Mouse (Mus musculus) left cerebral cortex, postnatal 10 days (tissue): ENCODE measurements around the gene Gm49318. TPM values are rescaled to one million over a fixed set of nuclear protein-coding genes. Genes with fewer than 3 reads are reported as not detected.
"Not testable (repeated sequence)": the region's sequence is repeated elsewhere in the genome, so short reads cannot be mapped to it uniquely, and the experiment has no call there.

Source experiments
- DNase-seq, 2 experiments: peaks; one replicate each; pipeline ENCODE4 v3.0.0; 2021 to 2022; ENCODE audit warnings: low spot score in 2 of 2, mixed read lengths in 1 of 2; ENCODE audit errors: extremely low spot score in 1 of 2
- intact Hi-C: fragments of 180-260 bp; cut with DNase I; formaldehyde crosslinking; loops from one replicate; pipeline ENCODE4 v1.15.1; 2025
- total RNA-seq, 2 experiments: library from RNA; stranded (reverse); gene quantifications; 2 replicates each; pipeline ENCODE4 v1.2.3; 2021

Gene Gm49318
- total RNA-seq, 2 experiments from 2014 or later: 0.85 to 0.94 TPM

DNA sequence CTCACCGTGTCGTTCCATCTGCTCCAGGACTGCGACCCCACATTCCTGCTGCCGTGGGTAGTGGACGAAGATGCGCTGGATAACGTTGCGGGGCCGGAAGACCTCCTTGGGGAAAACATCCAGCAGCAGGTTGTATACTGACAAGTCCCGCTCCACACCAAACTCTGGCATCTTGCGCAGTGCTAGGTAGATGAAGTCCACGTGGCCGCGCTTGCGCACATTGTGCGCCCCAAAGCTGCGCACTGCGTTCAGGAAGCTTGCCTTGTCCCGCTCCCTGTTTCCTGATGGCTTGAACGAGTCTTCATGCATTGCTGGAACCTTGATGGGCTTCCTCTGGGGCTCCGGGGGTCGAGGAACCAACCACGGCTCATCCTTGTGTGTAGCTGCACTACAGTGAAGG lies 5.2 kb upstream of the Gm49318 start:
- intact Hi-C loops: no loop called here
- no peak for DNase-seq

DNA sequence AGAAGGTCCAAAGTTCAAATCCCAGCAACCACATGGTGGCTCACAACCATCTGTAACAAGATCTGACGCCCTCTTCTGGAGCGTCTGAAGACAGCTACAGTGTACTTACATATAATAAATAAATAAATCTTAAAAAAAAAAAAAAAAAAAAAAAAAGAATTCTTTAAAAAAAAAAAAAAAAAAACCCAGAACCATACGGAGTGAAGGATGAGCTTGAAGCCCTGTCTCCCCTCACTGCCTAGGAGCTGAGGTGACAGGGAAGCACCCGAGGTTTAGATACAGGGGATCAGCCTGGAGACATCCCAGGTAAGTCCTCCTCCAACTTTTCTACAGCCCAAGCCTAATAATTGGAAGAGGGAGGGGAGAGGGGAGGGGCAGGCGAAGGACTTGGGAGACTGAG lies 4.7 kb upstream of the Gm49318 start:
- DNase-seq, intact Hi-C loops: not testable (repeated sequence)

DNA sequence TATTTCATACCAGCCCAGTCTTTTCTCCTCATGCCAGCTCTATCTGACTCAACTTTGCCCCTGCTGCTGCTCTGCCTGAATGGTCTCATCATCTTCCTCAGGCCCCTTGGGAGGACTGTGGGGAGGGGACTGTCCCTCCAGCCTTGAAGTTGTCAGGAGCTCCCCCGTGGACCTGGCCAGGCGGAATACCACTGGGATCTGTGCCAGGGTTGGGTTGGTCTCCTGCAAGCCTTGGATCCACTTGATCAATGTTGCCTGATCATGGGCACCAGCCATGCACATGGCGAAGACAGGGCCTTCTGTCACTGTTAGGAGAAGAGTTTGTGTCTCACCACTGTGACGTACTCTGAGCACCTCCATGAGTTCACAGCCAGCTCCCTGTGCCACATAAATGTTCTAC lies 1.2 kb upstream of the Gm49318 start:
- intact Hi-C loops: no loop called here
- peak in 1 of 2 experiments; percentile 48 for DNase-seq

DNA sequence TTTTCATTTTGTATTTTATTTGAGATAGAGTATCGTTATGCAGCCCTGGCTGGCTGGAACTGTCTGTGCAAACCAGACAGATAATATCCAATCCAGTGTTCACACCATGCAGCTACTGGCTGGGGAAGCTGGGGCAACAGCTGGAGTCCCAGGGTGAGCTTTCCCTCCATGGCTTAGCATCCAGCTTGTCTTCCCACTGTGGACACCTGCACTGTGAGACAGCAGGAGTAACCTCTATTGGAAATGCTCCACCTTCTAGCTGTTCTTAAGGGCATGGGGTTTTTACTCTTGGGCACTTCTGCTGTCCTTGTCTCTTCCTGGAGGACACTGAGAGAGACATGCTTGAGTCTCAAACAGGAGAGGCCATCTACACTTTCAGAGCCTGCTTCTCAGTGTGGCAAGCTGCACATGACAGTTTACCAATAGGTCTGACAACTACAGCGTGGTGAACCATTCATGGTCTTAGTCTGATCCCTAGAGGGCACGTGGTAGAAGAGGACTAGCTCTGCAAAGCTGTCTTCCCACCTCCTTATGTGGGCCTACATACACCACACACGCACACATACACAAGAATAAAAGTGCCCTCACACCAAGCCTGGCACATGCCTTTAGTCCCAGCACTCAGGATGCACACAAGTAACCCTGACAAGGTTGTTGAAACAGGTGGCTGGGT lies 1.0 kb downstream of the Gm49318 start:
- DNase-seq: no peak
- intact Hi-C loops: loop anchor here (5.0 kb wide), 1 partner anchor 72 kb away; no protein-coding TSS in a partner anchor

DNA sequence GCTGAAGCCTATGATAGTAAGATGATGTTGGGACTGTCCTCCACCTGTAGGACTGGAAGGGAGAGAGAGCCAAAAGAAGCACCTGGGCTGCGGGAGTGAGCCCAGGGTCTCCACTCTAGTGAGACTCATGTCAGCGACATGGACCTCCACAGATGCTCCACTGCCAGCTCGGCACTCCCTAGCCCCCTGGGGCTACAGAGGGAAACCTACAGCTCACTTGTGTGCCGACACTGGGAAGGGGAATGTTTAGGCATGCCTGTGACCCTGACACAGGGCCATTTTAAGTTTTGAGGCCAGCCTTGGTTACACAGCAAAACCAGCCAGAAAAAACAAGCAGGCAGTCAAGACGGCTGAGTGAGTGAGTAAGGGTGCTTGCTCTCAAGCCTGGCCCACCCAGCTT lies 3.9 kb downstream of the Gm49318 start:
- no peak for DNase-seq
- intact Hi-C loops: loop anchor here (5.0 kb wide), 1 partner anchor 75 kb away; no protein-coding TSS in a partner anchor

DNA sequence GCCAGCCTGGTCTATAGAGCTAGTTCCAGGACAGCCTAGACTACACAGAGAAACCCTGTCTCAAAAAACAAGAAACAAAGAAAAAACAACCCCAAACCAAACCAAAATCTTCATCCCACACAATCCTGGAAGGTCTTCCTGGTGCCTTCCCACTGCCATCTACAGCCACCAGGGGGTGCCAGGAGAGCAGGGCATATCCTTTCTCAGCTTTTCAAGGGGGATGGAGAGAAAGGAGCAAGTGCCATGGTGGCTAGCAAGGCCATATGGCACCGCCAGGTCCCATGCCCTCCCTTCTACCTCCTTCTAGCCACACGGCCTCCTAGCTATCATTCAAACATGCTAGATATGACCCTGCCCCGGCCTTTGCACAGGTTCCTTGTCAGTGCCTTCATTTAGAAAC lies 4.6 kb downstream of the Gm49318 start:
- intact Hi-C loops: loop anchor here (5.0 kb wide), 1 partner anchor 76 kb away; no protein-coding TSS in a partner anchor
- DNase-seq: peak in 1 of 2 experiments; percentile 66

DNA sequence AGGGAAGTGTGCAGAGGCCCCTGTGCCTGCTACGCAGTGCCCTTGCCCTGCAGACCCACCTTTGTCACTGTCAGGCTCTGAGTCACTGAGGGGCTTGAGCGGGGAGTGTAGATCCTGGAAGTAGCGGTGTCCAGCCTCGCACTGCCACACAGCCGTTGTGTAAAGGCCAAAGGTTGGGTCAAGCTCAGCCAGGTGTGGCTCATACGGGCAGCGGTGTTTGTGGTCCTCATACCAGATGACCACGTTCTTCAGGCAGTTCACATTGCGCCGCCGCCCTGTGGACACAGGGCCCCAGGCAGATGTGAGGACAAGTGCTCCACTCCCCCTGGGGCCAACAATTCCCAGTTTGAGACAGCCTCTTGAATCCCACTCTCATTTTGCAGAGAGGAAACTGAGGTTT lies 5.4 kb downstream of the Gm49318 start:
- DNase-seq: no peak
- intact Hi-C loops: loop anchor here (5.0 kb wide), 1 partner anchor 77 kb away; no protein-coding TSS in a partner anchor

DNA sequence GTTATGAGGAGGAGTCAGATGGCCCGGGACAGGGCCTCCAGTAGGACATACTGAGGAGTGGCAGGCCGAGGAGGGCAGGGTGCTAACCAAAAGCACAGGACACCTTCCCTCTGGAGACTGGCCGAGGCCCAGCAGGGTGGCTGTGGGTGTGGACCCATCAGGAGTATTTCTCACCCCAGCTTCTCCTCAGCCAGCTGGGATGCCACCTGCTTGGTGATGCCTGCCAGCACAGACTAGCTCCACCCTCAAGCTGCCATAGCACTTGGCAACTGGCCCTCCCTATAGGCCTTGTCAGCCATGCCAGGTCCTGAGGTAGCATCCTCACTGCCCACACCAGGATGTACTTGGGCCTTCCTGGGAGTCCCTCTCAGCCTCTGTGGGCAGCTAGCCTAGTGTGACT lies 6.7 kb downstream of the Gm49318 start:
- peak in 1 of 2 experiments; percentile 43 for DNase-seq
- intact Hi-C loops: no loop called here

DNA sequence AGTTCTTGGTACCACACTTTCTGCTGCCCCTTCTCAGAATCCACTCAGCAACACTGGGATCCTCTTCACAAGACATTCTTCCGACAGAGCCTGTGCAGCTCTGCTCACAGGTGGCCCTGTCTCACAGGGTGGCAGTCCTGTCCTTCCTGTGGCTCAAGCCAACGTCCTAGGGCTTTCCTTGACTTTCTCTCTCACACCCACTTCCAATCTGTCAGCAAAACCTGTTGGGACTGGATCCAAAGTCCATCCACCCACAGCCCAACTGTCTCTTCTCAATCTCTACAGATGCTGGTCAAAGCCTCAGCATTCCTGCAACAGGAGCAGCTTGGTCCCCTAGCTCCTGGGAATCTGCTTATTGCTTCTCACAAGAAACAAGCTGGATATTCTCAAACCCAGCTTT lies 9.7 kb downstream of the Gm49318 start:
- DNase-seq: no peak
- intact Hi-C loops: no loop called here

DNA sequence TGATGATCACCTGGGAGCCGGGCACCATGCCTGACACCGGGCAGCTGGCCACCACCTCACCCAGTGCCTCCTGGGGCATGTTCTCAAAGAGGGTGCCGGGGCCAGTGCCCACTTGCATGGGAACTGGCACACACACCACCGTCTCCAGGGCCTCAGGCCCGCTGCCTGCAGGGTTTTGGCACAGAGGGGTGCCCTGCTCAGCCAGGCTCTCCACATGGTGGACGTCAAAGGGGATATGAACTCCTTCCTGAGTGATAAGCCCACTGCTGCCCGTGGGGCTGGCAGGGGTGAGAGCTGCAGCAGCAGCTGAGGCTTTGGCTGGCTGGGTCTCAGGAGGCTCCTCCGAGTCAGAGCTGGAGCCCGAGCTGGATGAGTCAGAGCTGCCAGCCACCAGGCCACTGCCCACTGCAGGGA lies 13.0 kb downstream of the Gm49318 start:
- DNase-seq: peak in 1 of 2 experiments; percentile 49
- intact Hi-C loops: no loop called here

DNA sequence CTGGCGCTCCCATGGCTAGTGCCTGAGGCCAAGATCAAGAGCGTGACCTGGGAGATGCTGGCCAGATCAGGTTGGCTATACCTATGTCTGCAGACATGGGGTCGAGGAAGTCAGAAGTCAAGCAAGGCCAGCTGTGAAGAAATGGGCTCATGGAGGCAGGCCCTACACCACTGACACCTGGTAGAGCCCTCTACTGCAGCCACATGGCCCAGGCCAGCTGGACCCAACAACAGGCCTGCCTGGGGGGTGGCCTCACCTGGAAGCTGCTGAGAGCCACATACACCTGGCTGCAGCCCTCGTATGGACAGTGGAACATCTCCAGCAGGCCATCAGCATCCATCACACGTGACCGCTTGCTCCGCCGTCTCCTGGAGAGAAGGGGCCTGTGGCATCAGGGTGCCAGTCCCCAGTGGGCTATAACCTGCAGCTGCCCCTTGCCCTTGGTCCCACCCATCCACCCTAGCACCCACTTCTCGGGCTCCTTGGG lies 14.0 kb downstream of the Gm49318 start:
- DNase-seq: no peak
- intact Hi-C loops: no loop called here

DNA sequence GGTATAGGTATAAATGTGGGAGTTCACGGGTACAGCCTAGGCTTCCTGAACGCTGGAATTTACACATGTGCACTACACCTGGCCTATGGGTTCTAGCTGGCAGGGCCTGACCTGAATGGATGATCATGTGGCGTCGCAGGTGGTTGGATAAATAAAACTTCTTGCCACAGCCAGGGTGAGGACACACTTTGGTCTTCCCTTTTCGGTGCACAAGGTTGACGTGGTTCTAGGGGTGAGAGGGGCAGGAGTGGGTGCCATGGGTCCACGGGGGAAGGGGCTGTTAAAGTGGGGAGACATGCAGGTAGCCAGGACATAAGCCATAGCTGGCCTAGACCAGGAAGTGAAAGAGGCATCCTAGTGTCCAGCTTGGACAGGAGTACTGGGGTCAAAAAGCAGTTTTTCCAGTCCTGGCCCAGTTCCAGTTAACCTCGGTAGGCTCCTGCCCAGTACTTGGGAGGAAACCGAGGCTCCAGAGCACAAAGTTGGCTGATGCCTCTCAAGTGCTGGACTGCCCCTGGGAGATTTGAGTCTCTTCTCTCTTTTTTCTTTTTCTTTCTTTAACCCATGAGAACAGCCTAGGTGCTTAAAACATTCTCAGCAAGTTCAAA lies 14.7 kb downstream of the Gm49318 start:
- no peak for DNase-seq
- intact Hi-C loops: no loop called here

DNA sequence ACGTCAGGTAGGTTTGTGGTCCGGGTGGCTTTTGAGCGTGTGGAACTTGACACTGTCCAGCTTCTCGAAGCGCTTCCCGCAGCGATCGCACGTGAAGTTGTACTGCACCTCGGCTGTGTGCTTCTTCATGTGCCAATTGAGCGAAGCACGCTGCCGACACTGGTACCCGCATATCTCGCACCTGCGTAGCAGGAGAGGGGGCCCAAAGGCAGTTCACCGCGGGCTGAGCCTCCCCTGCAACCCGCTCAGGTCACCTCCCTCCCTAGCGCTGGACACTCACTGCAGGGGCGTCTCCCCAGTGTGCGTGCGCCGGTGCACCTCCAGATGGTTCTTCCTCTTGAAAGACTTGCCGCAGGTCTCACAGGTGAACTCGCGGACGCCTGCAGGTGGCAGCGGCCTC lies 15.3 kb downstream of the Gm49318 start:
- intact Hi-C loops: no loop called here
- DNase-seq: peak in 1 of 2 experiments; percentile 48

DNA sequence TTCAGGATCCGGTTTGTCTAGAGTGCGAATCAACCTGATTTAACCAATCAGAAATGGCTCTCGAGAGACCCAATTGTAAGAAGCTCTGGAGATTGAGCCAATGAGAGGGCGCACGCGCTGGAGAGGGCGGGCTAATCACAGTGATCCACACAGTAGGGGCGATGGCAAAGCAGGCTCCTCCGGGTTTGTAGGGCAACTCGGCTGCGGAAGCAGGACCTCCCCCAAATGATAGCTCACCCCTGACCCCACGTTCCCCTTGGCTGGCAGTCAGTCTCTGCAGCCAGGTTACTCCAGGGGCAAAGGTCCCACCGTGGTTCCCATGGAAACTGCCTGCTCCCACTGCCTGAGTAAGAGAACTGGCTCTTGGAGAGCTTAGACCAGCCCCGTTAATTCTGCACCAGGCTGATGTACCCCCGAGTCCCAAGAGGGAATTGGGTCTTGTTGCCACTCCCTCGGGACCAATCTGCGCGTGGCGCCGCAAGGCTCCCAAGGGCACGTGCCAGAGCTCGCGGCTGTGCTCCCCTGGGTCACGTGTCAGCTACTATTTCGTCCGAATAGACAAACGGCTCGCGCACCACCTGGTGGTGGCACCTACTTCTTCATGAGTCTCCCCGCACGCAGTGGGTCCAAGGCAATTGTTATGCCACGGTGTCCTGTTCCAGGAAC lies 16.5 kb downstream of the Gm49318 start:
- intact Hi-C loops: no loop called here
- peak; percentile 81 to 88 for DNase-seq

DNA sequence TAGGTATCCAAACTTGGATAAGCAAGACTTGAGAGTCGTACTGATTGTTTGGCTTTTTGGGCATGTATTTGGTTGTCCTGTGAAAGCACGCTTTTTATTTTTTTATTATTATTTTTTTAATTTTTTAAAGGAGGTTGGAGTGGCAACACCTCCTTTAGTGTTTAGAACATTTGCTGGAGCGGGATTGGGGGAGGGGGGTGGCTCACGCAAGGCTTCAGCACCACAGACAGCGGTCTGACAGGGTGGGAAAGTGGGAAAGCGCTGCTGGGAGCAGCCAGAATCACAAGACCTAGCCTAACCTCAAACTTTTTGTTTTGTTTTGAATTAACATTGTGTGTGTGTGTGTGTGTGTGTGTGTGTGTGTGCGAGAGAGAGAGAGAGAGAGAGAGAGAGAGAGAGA lies 17.4 kb downstream of the Gm49318 start:
- intact Hi-C loops: no loop called here
- no peak for DNase-seq

DNA sequence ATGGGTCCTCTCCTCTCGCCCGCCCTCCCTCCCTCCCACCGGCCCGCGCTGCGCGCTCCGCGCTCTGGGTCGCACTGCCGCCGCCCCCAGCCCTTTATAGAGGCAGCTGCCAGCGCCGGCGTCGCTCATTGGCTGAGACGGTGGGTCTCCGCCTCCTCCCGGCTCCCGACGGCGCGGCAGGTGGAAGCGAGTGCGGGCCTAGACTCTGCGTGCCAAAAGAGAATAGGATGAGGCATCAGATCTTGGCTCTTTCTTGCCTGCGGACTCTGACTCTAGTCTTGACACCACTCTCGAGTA lies 19.2 kb downstream of the Gm49318 start, which contains the start of gene Elavl3:
Elavl3 (minus strand) TSS at position 66 of the 297 bp plus-strand sequence.
- peak; percentile 80 to 89 for DNase-seq
- intact Hi-C loops: no loop called here

DNA sequence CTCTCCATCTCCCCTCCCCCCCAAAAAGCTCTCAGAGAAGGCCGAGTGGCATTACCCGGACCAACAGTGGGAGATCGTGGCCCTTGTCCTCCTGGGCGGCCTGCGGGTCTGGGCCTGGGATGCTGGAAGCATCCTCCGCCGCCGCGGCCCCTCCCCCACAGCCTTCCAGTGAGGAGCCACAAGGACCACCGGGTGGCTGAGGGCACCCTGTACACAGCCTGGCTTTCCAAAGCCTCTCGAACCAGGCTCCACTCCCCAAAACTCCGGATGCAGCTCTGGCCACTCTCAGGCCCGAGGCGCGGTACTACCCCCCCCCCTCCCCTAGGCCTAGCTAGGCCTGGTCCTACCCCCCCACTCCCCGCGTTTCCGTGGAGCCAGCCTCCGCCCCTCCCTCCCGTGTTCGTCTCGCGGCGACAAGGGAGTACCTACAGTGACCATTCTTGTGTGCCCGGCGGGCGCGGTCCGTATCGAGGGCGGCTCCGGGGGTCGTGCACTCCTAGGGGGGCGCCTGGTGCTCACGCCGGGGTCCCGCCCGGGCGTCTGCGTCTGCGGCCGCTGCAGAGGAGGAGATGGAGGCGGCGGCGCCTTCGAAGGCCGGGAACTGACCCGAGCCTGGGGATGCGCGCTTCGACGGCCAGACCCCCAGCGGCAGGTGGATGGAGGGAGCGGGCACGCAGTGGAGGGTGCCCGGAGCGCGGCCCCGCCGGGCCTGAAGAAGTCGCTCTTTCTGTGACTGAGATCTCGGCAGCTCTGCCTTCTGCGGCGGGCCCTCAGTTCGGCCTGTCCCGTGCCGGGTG lies 19.7 kb downstream of the Gm49318 start:
- intact Hi-C loops: no loop called here
- DNase-seq: peak in 1 of 2 experiments; percentile 78

DNA sequence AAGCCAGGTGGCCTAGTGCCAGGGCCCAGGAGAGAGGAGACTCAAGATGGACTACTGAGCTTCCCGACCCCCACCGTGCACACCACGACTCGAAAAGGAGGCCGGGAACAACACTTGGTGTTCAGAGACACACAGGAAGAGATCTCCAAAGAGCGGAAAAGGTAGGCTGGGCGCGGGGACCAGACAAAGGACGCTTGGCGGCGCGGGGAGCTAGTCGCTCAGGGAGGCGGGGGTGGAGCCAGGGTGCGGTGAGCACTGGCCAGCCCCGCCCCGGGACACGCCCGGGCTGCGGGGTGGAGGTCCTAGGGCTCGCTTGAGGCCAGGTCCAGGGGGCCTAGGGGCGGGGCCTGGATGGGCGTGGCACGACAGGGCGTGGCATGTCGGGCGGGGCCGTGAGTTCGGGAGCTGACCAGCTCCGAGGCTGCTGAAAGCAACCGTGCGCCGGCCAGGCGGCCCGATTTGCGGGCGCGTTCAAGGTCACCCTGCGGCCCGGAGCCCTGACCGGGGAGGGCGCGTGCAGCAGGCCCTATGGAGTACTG lies 20.6 kb downstream of the Gm49318 start:
- peak in 1 of 2 experiments; percentile 80 for DNase-seq
- intact Hi-C loops: no loop called here

DNA sequence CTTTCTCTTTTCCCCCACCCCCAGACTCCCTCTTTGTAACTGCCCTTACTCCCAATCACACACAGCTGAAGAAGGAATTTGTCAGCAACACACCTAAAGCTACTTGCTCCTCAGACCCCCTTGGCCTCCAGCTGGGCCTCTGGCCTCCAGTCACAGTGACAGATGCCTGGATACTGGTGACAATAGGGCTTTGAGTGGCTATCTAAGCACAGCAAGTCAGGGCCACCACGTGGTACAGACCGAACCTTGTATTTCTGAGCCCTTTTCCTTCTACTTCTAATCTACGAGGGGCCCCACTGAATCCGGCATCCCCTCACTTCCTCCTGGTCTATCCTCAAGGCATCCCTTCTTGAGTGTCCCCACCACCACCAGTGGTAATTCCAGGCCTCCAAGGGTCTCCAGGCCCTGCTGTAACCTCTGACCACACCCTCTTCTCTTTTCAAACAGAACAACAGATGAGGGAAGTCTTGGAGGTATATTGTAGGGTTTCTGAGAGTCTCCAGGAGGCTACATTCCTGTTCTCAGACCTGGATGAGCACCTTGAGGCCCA lies 21.3 kb downstream of the Gm49318 start:
- no peak for DNase-seq
- intact Hi-C loops: no loop called here
